Mouse (Mus musculus) CH12.LX (cell line): ENCODE results near the gene Igflr1. TPM values are rescaled to one million over a fixed set of nuclear protein-coding genes. Genes with fewer than 3 reads are reported as not detected.

Experiments used
- DNase-seq: peaks from one replicate; pipeline ENCODE4 v3.0.0-alpha.2; 2013; ENCODE audit errors: extremely low read depth
- H3K27ac ChIP-seq: 2 replicates; pipeline ENCODE4 v1.5.1; 2012; ENCODE audit warnings: low read depth, mild to moderate bottlenecking, control low read depth, moderate library complexity; ENCODE audit not compliant: insufficient read depth
- H3K27me3 ChIP-seq: replicated peaks from 2 replicates; pipeline ENCODE3; 2012; ENCODE audit warnings: inconsistent platforms
- H3K36me3 ChIP-seq, 2 experiments: replicated peaks in 1 of 2; 2 replicates each; pipeline versions ENCODE3 to v1.6.1; 2012; ENCODE audit warnings: inconsistent platforms in 1 of 2, low read length in 1 of 2, mild to moderate bottlenecking in 1 of 2, mixed read lengths in 1 of 2, moderate library complexity in 1 of 2; ENCODE audit not compliant: control insufficient read depth in 1 of 2, insufficient read depth in 1 of 2
- H3K4me1 ChIP-seq, 2 experiments: 2 replicates each; pipeline ENCODE4 v1.6.1; 2012; ENCODE audit warnings: inconsistent platforms in 1 of 2, moderate library complexity in 1 of 2; ENCODE audit not compliant: insufficient read depth in 2 of 2, control insufficient read depth in 1 of 2
- H3K4me2 ChIP-seq: 2 replicates; pipeline ENCODE4 v1.6.1; 2012; ENCODE audit warnings: low read depth, mild to moderate bottlenecking, control low read depth; ENCODE audit not compliant: poor library complexity, insufficient read depth, severe bottlenecking
- H3K4me3 ChIP-seq, 3 experiments: fragments of 150-350 bp in 1 of 3; sonication (generic) in 1 of 3; replicated peaks in 1 of 3; 2 replicates each; pipeline versions ENCODE3 to v1.5.1; 2011 to 2012; ENCODE audit warnings: low read depth in 2 of 3, low read length in 2 of 3, mild to moderate bottlenecking in 2 of 3, moderate library complexity in 2 of 3, control low read depth in 1 of 3, improper control_type of control experiment in 1 of 3, inconsistent platforms in 1 of 3, mixed read lengths in 1 of 3; ENCODE audit not compliant: poor library complexity in 1 of 3
- H3K79me2 ChIP-seq: replicated peaks from 2 replicates; pipeline ENCODE4 v1.6.1; 2012; ENCODE audit warnings: mild to moderate bottlenecking, moderate library complexity; ENCODE audit not compliant: control insufficient read depth, poor library complexity, insufficient read depth, severe bottlenecking; ENCODE audit errors: extremely low read depth
- H3K9ac ChIP-seq: 2 replicates; pipeline ENCODE4 v1.6.1; 2012; ENCODE audit warnings: low read depth, mild to moderate bottlenecking, control low read depth, moderate library complexity; ENCODE audit not compliant: insufficient read depth
- H3K9me3 ChIP-seq: replicated peaks from 2 replicates; pipeline ENCODE3; 2012; ENCODE audit warnings: low read length, inconsistent platforms, mixed read lengths
- CHD1 ChIP-seq: IDR thresholded peaks from 2 replicates; pipeline ENCODE4 v1.6.1; 2012; ENCODE audit warnings: low read depth, low read length, improper control_type of control experiment, inconsistent platforms
- CTCF ChIP-seq, 2 experiments: IDR thresholded peaks in 1 of 2; conservative IDR thresholded peaks in 1 of 2; 2 replicates each; pipeline ENCODE4 v1.5.1; 2011 to 2012; ENCODE audit warnings: low read depth in 2 of 2, low read length in 2 of 2, improper control_type of control experiment in 1 of 2, inconsistent platforms in 1 of 2, mild to moderate bottlenecking in 1 of 2, moderate library complexity in 1 of 2
- ELF1 ChIP-seq: IDR thresholded peaks from 2 replicates; pipeline ENCODE4 v1.6.1; 2014; ENCODE audit warnings: low read depth, mild to moderate bottlenecking, inconsistent platforms, low read length, improper control_type of control experiment
- EP300 ChIP-seq: IDR thresholded peaks from 2 replicates; pipeline ENCODE4 v1.6.1; 2011; ENCODE audit warnings: low read length, improper control_type of control experiment
- ETS1 ChIP-seq: conservative IDR thresholded peaks from 2 replicates; pipeline ENCODE4 v1.6.1; 2012; ENCODE audit warnings: low read depth, mild to moderate bottlenecking, inconsistent platforms, low read length, improper control_type of control experiment, moderate library complexity
- GABPA ChIP-seq: IDR thresholded peaks from 2 replicates; pipeline ENCODE4 v1.6.1; 2012; ENCODE audit warnings: low read depth, low read length, improper control_type of control experiment, inconsistent platforms; ENCODE audit not compliant: insufficient replicate concordance
- HCFC1 ChIP-seq: IDR thresholded peaks from 2 replicates; pipeline ENCODE4 v1.6.1; 2012; ENCODE audit warnings: low read depth, mild to moderate bottlenecking, inconsistent platforms, low read length, improper control_type of control experiment
- IRF4 ChIP-seq: IDR thresholded peaks from 2 replicates; pipeline ENCODE4 v1.6.1; 2014; ENCODE audit warnings: low read depth, mild to moderate bottlenecking, inconsistent platforms, low read length, improper control_type of control experiment
- JUN ChIP-seq: IDR thresholded peaks from 2 replicates; pipeline ENCODE4 v1.6.1; 2011; ENCODE audit warnings: low read depth, mild to moderate bottlenecking, low read length, improper control_type of control experiment, moderate library complexity; ENCODE audit not compliant: insufficient read depth
- JUND ChIP-seq: conservative IDR thresholded peaks from 2 replicates; pipeline ENCODE4 v1.6.1; 2011; ENCODE audit warnings: low read depth, low read length, improper control_type of control experiment
- KAT2A ChIP-seq: IDR thresholded peaks from 2 replicates; pipeline ENCODE4 v1.6.1; 2012; ENCODE audit warnings: low read length, improper control_type of control experiment, inconsistent platforms; ENCODE audit not compliant: insufficient replicate concordance
- MAFK ChIP-seq: IDR thresholded peaks from 2 replicates; pipeline ENCODE4 v1.6.1; 2011; ENCODE audit warnings: low read length, improper control_type of control experiment; ENCODE audit not compliant: insufficient replicate concordance
- MAX ChIP-seq: IDR thresholded peaks from 2 replicates; pipeline ENCODE4 v1.6.1; 2011; ENCODE audit warnings: low read length, improper control_type of control experiment
- MAZ ChIP-seq: IDR thresholded peaks from 2 replicates; pipeline ENCODE4 v1.6.1; 2012; ENCODE audit warnings: low read depth, mild to moderate bottlenecking, inconsistent platforms, low read length, improper control_type of control experiment, moderate library complexity
- MEF2A ChIP-seq: IDR thresholded peaks from 2 replicates; pipeline ENCODE4 v1.6.1; 2014; ENCODE audit warnings: low read depth, mild to moderate bottlenecking, inconsistent platforms, low read length, improper control_type of control experiment, borderline replicate concordance
- MXI1 ChIP-seq: IDR thresholded peaks from 2 replicates; pipeline ENCODE4 v1.6.1; 2011; ENCODE audit warnings: mild to moderate bottlenecking, low read depth, low read length, improper control_type of control experiment
- MYC ChIP-seq: IDR thresholded peaks from 2 replicates; pipeline ENCODE4 v1.6.1; 2011; ENCODE audit warnings: low read depth, mild to moderate bottlenecking, improper control_type of control experiment, low read length
- NELFE ChIP-seq: IDR thresholded peaks from 2 replicates; pipeline ENCODE4 v1.6.1; 2011; ENCODE audit warnings: low read depth, low read length, improper control_type of control experiment
- NRF1 ChIP-seq: IDR thresholded peaks from 2 replicates; pipeline ENCODE4 v1.6.1; 2014; ENCODE audit warnings: low read depth, mild to moderate bottlenecking, inconsistent platforms, low read length, improper control_type of control experiment, moderate library complexity
- PAX5 ChIP-seq: IDR thresholded peaks from 2 replicates; pipeline ENCODE4 v1.6.1; 2012; ENCODE audit warnings: low read length, inconsistent platforms, mixed read lengths
- POLR2A ChIP-seq: IDR thresholded peaks from 2 replicates; pipeline ENCODE4 v1.6.1; 2011; ENCODE audit warnings: low read depth, mild to moderate bottlenecking, improper control_type of control experiment, low read length
- POLR2AphosphoS2 ChIP-seq: IDR thresholded peaks from 2 replicates; pipeline ENCODE4 v1.6.1; 2011; ENCODE audit warnings: low read depth, low read length, improper control_type of control experiment
- RAD21 ChIP-seq: IDR thresholded peaks from 2 replicates; pipeline ENCODE4 v1.6.1; 2011; ENCODE audit warnings: low read depth, mild to moderate bottlenecking, low read length, improper control_type of control experiment, moderate library complexity
- SIN3A ChIP-seq: IDR thresholded peaks from 2 replicates; pipeline ENCODE4 v1.6.1; 2012; ENCODE audit warnings: low read length, improper control_type of control experiment, inconsistent platforms
- TBP ChIP-seq: conservative IDR thresholded peaks from 2 replicates; pipeline ENCODE4 v1.6.1; 2011; ENCODE audit warnings: low read depth, low read length, improper control_type of control experiment
- TCF12 ChIP-seq: IDR thresholded peaks from 2 replicates; pipeline ENCODE4 v1.6.1; 2014; ENCODE audit warnings: low read depth, mild to moderate bottlenecking, inconsistent platforms, low read length, improper control_type of control experiment
- UBTF ChIP-seq: IDR thresholded peaks from 2 replicates; pipeline ENCODE4 v1.6.1; 2012; ENCODE audit warnings: low read depth, mild to moderate bottlenecking, inconsistent platforms, low read length, improper control_type of control experiment, moderate library complexity
- USF1 ChIP-seq: IDR thresholded peaks from 2 replicates; pipeline ENCODE4 v1.6.1; 2014; ENCODE audit warnings: low read depth, mild to moderate bottlenecking, inconsistent platforms, low read length, improper control_type of control experiment
- USF2 ChIP-seq: conservative IDR thresholded peaks from 2 replicates; pipeline ENCODE4 v1.6.1; 2011; ENCODE audit warnings: low read depth, low read length, improper control_type of control experiment
- ZC3H11A ChIP-seq: IDR thresholded peaks from 2 replicates; pipeline ENCODE4 v1.6.1; 2012; ENCODE audit warnings: low read depth, mild to moderate bottlenecking, inconsistent platforms, low read length, improper control_type of control experiment
- ZMIZ1 ChIP-seq: IDR thresholded peaks from 2 replicates; pipeline ENCODE4 v1.6.1; 2012; ENCODE audit warnings: low read depth, mild to moderate bottlenecking, inconsistent platforms, low read length, improper control_type of control experiment
- dilution Hi-C: fragments of 300-500 bp; cut with MboI; formaldehyde crosslinking; loops from 2 replicates; pipeline ENCODE4 v1.14.3; 2020; ENCODE audit warnings: low sequenced_read_pairs; ENCODE audit not compliant: extremely low pct_unique_long_range_greater_than_20kb, extremely low pct_ligation_motif_present
- in situ Hi-C: fragments of 300-500 bp; cut with MboI; formaldehyde crosslinking; loops from 3 replicates; pipeline ENCODE4 v1.14.3; 2019; ENCODE audit warnings: low sequenced_read_pairs, low pct_ligation_motif_present, low pct_unique_long_range_greater_than_20kb, mixed read lengths
- polyA plus RNA-seq: library from polyadenylated mRNA; unstranded; fragments of >175 nt; gene quantifications from 2 replicates; pipeline ENCODE4 v1.2.1, GENCODE M21; 2012; ENCODE audit warnings: low read depth; ENCODE audit not compliant: insufficient read length
- total RNA-seq, 2 experiments: library from RNA; depleted of rRNA; stranded (reverse); fragments of 300-350 nt in 1 of 2; fragments of >200 nt in 1 of 2; gene quantifications; 2 replicates each; pipeline ENCODE4 v1.2.3; 2012 to 2014

Gene Igflr1
- total and polyA plus RNA-seq, 3 experiments = 1.3 TPM; not detected in 2

- TF ChIP-seq POLR2AphosphoS2 (peak; percentile 91), JUN (no peak), USF1 (peak; percentile 21), SIN3A (peak; percentile 62), TBP (no peak), NRF1 (peak; percentile 60), EP300 (no peak), RAD21 (no peak), ETS1 (no peak; the same call in 1 of the 2 replicates), TCF12 (peak; percentile 74), ZMIZ1 (peak; percentile 55), USF2 (no peak)
- TF ChIP-seq, all 38 proteins: peak for 16
These were observed 23.6 kb downstream of the Igflr1 start, which contains the start of gene Kmt2b (continued) for GRCm38 (mm10) chr7:30588676-30589434.

DNA sequence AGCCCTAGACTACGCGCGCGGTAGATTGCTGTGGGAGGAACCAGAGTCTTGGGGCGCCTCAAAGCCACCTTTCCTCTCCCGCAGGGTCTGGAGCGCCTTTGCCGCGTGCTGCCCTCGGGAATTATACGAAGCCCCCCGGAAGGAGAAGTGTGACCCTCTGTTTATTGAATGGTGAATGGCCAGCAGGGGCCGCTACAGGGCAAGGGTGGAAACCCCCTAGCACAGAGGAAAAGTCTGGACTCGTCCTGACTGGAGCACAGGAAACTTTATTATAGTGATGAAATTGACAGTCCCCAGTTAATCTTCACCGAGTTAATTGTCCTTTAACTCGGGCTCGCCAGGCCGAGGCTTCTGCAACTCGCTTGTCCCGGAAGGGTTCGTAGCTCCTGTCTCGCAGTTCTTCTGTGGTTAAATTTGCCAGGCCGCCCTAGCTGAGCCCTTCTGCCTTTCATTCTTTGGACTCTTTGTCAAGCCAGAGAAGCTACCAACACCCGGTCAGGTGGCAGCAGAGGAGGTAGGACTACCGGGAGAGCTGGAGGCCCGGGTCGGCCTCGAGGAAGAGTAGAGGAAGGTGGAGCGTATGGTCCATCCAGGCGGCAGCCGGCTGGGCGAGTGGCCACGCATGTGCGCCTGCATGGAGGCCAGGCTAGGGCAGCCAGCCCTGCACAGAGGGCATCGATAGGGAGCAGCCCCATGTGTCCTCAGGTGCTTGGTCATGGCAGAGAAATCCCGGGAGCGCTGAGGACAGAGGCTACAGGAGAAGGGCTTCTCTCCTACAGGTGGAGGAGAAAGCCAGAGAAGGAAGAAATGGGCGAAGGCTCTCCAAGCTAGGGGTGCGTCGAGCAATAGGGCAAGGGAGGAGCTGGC is 24.4 kb downstream of the Igflr1 start:
- DNase-seq = peak; percentile 75
- in situ Hi-C loops (no loop called here), dilution Hi-C loops (no loop called here)
- H3K27me3 ChIP-seq = no peaks in the 10 kb centered on the region
- peaks cover 23 to 40% of the 10 kb centered on the region in 2 experiments for H3K36me3 ChIP-seq
- H3K9ac ChIP-seq = peak overlapping the region; percentile 74
- H3K27ac ChIP-seq = peak overlapping the region; percentile 100
- peak overlapping the region; percentile 93 for H3K4me2 ChIP-seq
- peak overlapping the region; percentile 84 to 93 (median 89) for H3K4me3 ChIP-seq
- peaks cover 58% of the 10 kb centered on the region for H3K79me2 ChIP-seq
- peaks cover 7 to 35% of the 10 kb centered on the region in 2 experiments; a peak in 3 of 4 replicates for H3K4me1 ChIP-seq
- H3K9me3 ChIP-seq = no peaks in the 10 kb centered on the region
- TF ChIP-seq CTCF (conservative IDR thresholded peaks at IDR 0.05 in 1 of 2, IDR thresholded peaks at IDR 0.05 in 1 of 2; ENCODE audit: low read depth in 2 of 2, low read length in 2 of 2) = peak; percentile 72 to 93
- TF ChIP-seq MAX = no peak; the same call in 1 of the 2 replicates
- 0 out of 2 replicates have a peak, but pooled peaks have one; percentile 36 for TF ChIP-seq MAZ
- peak; percentile 34; the same call in 1 of the 2 replicates for TF ChIP-seq MYC
- TF ChIP-seq MAFK = no peak
- TF ChIP-seq JUN = no peak
- no peak for TF ChIP-seq UBTF
- no peak for TF ChIP-seq JUND
- peak; percentile 39; the same call in 1 of the 2 replicates for TF ChIP-seq CHD1
- TF ChIP-seq MXI1 = peak; percentile 71
- TF ChIP-seq USF2 = no peak
- 0 out of 2 replicates have a peak, but pooled peaks have one; percentile 26 for TF ChIP-seq ZC3H11A
- no peak for TF ChIP-seq USF1
- no peak; the same call in none of the 2 replicates for TF ChIP-seq IRF4
- TF ChIP-seq NRF1 = peak; percentile 54
- 0 out of 2 replicates have a peak, but pooled peaks have one; percentile 9 for TF ChIP-seq KAT2A
- TF ChIP-seq ZMIZ1 = peak; percentile 32; the same call in 1 of the 2 replicates
- TF ChIP-seq ELF1 = peak; percentile 48; the same call in 1 of the 2 replicates
- TF ChIP-seq GABPA = no peak
- TF ChIP-seq HCFC1 = peak; percentile 17; the same call in 1 of the 2 replicates
- TF ChIP-seq SIN3A = peak; percentile 36; the same call in 1 of the 2 replicates
- TF ChIP-seq TCF12 = no peak
- TF ChIP-seq PAX5 = no peak
- no peak for TF ChIP-seq ETS1
- TF ChIP-seq POLR2A = no peak
- TF ChIP-seq MEF2A = 0 out of 2 replicates have a peak, but pooled peaks have one; percentile 8
- TF ChIP-seq NELFE = no peak
